Comparison of ENCODE assay signal across 21 mouse cellular contexts in genomic region chr3:149387537-149387936, GRCm38 (mm10).
A peak's percentile ranks its signal among the peaks of the same experiment; 100 is the strongest.
DNase-seq lines count a peak whose midpoint lies in the region; ATAC-seq and TF ChIP-seq lines count a peak whose summit lies in the region.
"Had no signal": no experiment of that assay in that cellular context is flagged by ENCODE, and none has a peak within 500 bp of the region (broad histone marks: within the 10 kb centered on the region; RNA-seq: fewer than 3 reads in every experiment).

No protein-coding gene starts in this region.

- no peaks in the 10 kb centered on the region for H3K9me3 ChIP-seq in kidney, embryonic 16.5 days (ENCODE audit: low read length)
- H3K9me3 ChIP-seq: embryonic facial prominence, embryonic 13.5 days; forebrain, embryonic 15.5 days; heart, embryonic 13.5 days; midbrain, embryonic 13.5 days; neural tube, embryonic 12.5 days; stomach, embryonic 15.5 days had no signal

- no peak overlapping the region for H3K9ac ChIP-seq in kidney, embryonic 16.5 days (replicated peaks; ENCODE audit: low read length)
- H3K9ac ChIP-seq: embryonic facial prominence, embryonic 13.5 days; forebrain, embryonic 15.5 days; heart, embryonic 13.5 days; liver, embryonic 14.5 days; midbrain, embryonic 13.5 days; neural tube, embryonic 12.5 days; stomach, embryonic 15.5 days had no signal

- no peak for TF ChIP-seq CTCF in layer of hippocampus, adult 2 months (conservative IDR thresholded peaks at IDR 0.05)

- 13% methylated on average over 3 of the region's 3 CpGs for WGBS in kidney, embryonic 16.5 days

- DNase-seq in kidney, adult 18-20 months: no peak
- peak; percentile 49 for DNase-seq in ZHBTc4 (ENCODE audit: low read depth, low spot score)
- DNase-seq in forelimb bud, embryonic 11.5 days (ENCODE audit: low read depth, low spot score): peak; percentile 24
- DNase-seq in splenic B cell, adult 2 months (ENCODE audit: low read depth, low spot score): peak; percentile 49
- DNase-seq in layer of hippocampus, postnatal 14 days (ENCODE audit: low spot score in 2 of 2): no peak
- no peak for DNase-seq in layer of hippocampus, adult 2 months (ENCODE audit: low spot score in 2 of 2)
- DNase-seq: adrenal gland, postnatal 10 days; cerebellum, postnatal 10 days; heart, postnatal 4 days; kidney, adult 9 months had no signal

- no peaks in the 10 kb centered on the region for H3K36me3 ChIP-seq in kidney, embryonic 16.5 days (ENCODE audit: insufficient read depth, low read length)
- no peaks in the 10 kb centered on the region for H3K36me3 ChIP-seq in splenic B cell, adult 2 months (ENCODE audit: control insufficient read depth, insufficient read depth, low read length, poor library complexity, severe bottlenecking)
- H3K36me3 ChIP-seq: embryonic facial prominence, embryonic 13.5 days; forebrain, embryonic 15.5 days; heart, embryonic 13.5 days; midbrain, embryonic 13.5 days; neural tube, embryonic 12.5 days; stomach, embryonic 15.5 days had no signal

- peak; percentile 59; the same call in 1 of the 2 replicates for ATAC-seq in kidney, embryonic 16.5 days (ENCODE audit: low FRiP score, low TSS enrichment)
- ATAC-seq: activated CD4-positive, CD25-positive, alpha-beta regulatory T cell, adult 4 months; forebrain, embryonic 15.5 days; hindbrain, postnatal 0 days; lung, postnatal 0 days; midbrain, embryonic 13.5 days had no signal

- H3K4me3 ChIP-seq in kidney, embryonic 16.5 days (ENCODE audit: low read length): no peak overlapping the region
- no peak overlapping the region for H3K4me3 ChIP-seq in layer of hippocampus, adult 2 months
- H3K4me3 ChIP-seq: embryonic facial prominence, embryonic 13.5 days; forebrain, embryonic 15.5 days; heart, embryonic 13.5 days; midbrain, embryonic 13.5 days; neural tube, embryonic 12.5 days; stomach, embryonic 15.5 days had no signal

- H3K27ac ChIP-seq in kidney, embryonic 16.5 days (ENCODE audit: low read length): no peak overlapping the region
- H3K27ac ChIP-seq in layer of hippocampus, adult 2 months: no peak overlapping the region
- H3K27ac ChIP-seq: embryonic facial prominence, embryonic 13.5 days; forebrain, embryonic 15.5 days; heart, embryonic 13.5 days; hindbrain, postnatal 0 days; liver, embryonic 14.5 days; midbrain, embryonic 13.5 days; neural tube, embryonic 12.5 days; stomach, embryonic 15.5 days had no signal

- H3K27me3 ChIP-seq in kidney, embryonic 16.5 days (ENCODE audit: insufficient read depth, low read length): no peaks in the 10 kb centered on the region
- no peaks in the 10 kb centered on the region for H3K27me3 ChIP-seq in splenic B cell, adult 2 months (ENCODE audit: control insufficient read depth, insufficient read depth, low read length, poor library complexity, severe bottlenecking)
- H3K27me3 ChIP-seq: embryonic facial prominence, embryonic 13.5 days; forebrain, embryonic 15.5 days; heart, embryonic 13.5 days; midbrain, embryonic 13.5 days; neural tube, embryonic 12.5 days; stomach, embryonic 15.5 days had no signal

- H3K4me2 ChIP-seq in kidney, embryonic 16.5 days (replicated peaks; ENCODE audit: low read depth, low read length): no peak overlapping the region
- H3K4me2 ChIP-seq: embryonic facial prominence, embryonic 13.5 days; forebrain, embryonic 15.5 days; heart, embryonic 13.5 days; midbrain, embryonic 13.5 days; neural tube, embryonic 12.5 days; stomach, embryonic 15.5 days had no signal

- H3K4me1 ChIP-seq in kidney, embryonic 16.5 days (ENCODE audit: insufficient read depth, low read length): 0 out of 2 replicates have a peak, but pooled peaks cover 4% of the 10 kb centered on the region
- H3K4me1 ChIP-seq: midbrain, embryonic 13.5 days; neural tube, embryonic 12.5 days; stomach, embryonic 15.5 days had no signal

Comparison
In these comparisons a context has a peak if more than half of its experiments do, and no peak if none do; other contexts are left out.
1. DNase-seq: peak in ZHBTc4 (single experiment), forelimb bud, embryonic 11.5 days (single experiment) and splenic B cell, adult 2 months (single experiment); none in kidney, adult 18-20 months (single experiment), layer of hippocampus, postnatal 14 days (0 of 2) and layer of hippocampus, adult 2 months (0 of 2).